Mouse (Mus musculus) forebrain, postnatal 0 days (tissue): ENCODE measurements around the gene Nnmt. TPM values are rescaled to one million over a fixed set of nuclear protein-coding genes. Genes with fewer than 3 reads are reported as not detected.

Experiments used
- ATAC-seq: fragments of 200-750 bp; cut with Nextera tagmentation; 2 replicates; pipeline ENCODE4 v1.8.0; 2017; ENCODE audit warnings: mild to moderate bottlenecking, moderate library complexity
- DNase-seq: peaks from one replicate; pipeline ENCODE4 v3.0.0-alpha.2; 2015
- H3K27ac ChIP-seq: fragments of 300-500 bp; sonication (generic); 2 replicates; pipeline ENCODE4 v1.5.1; 2014; ENCODE audit warnings: low read depth, mild to moderate bottlenecking, antibody characterized with exemption, low read length, moderate library complexity, mixed read lengths
- H3K27me3 ChIP-seq: fragments of 300-500 bp; sonication (generic); 2 replicates; pipeline ENCODE4 v1.6.1; 2014; ENCODE audit warnings: mild to moderate bottlenecking, low read length, mixed read lengths; ENCODE audit not compliant: insufficient read depth
- H3K36me3 ChIP-seq: fragments of 300-500 bp; sonication (generic); 2 replicates; pipeline ENCODE4 v1.6.1; 2014; ENCODE audit warnings: mild to moderate bottlenecking, moderate library complexity; ENCODE audit not compliant: insufficient read depth
- H3K4me1 ChIP-seq: fragments of 300-500 bp; sonication (generic); 2 replicates; pipeline ENCODE4 v1.6.1; 2014; ENCODE audit warnings: antibody characterized with exemption; ENCODE audit not compliant: insufficient read depth
- H3K4me2 ChIP-seq: fragments of 300-500 bp; sonication (generic); 2 replicates; pipeline ENCODE4 v1.6.1; 2014; ENCODE audit warnings: low read depth, mild to moderate bottlenecking, moderate library complexity
- H3K4me3 ChIP-seq: fragments of 300-500 bp; sonication (generic); 2 replicates; pipeline ENCODE4 v1.5.1; 2014; ENCODE audit warnings: low read depth, low read length, mixed read lengths
- H3K9ac ChIP-seq: fragments of 300-500 bp; sonication (generic); 2 replicates; pipeline ENCODE4 v1.6.1; 2014; ENCODE audit warnings: mild to moderate bottlenecking
- H3K9me3 ChIP-seq: fragments of 300-500 bp; sonication (generic); 2 replicates; pipeline ENCODE4 v1.6.1; 2016; ENCODE audit warnings: low read length
- CTCF ChIP-seq: sonication (generic); IDR thresholded peaks from 2 replicates; pipeline ENCODE4 v1.5.1; 2016; ENCODE audit warnings: antibody characterized with exemption, control low read depth, low read depth
- WGBS: fragments of 180-500 bp; shearing (Covaris S2); extraction: QIAGEN DNeasy Blood & Tissue Kit; methylation state at CpG from one replicate; pipeline ENCODE4 v1.1.7; 2014; 5-methylcytosine and 5-hydroxymethylcytosine counted together
- polyA plus RNA-seq: library from polyadenylated mRNA; unstranded; fragments of >200 nt; fragmentation: Nextera tagmentation; extraction: Ambion mirVana; gene quantifications from 2 replicates; pipeline ENCODE4 v1.2.1, GENCODE M21; 2015
- total RNA-seq: library from RNA; depleted of rRNA; stranded (reverse); fragments of >200 nt; gene quantifications from 2 replicates; pipeline ENCODE4 v1.2.3, GENCODE M21; 2014; rRNA removed

Gene Nnmt
- 3.1 and 4.6 TPM in 2 replicates for total RNA-seq
- 5.5 and 5.7 TPM in 2 replicates for polyA plus RNA-seq

- ATAC-seq: no peak
- no peak for DNase-seq
- no peaks in the 10 kb centered on the region for H3K27me3 ChIP-seq
- no peak within 1 kb of the TSS for H3K27ac ChIP-seq
- WGBS: 52% methylated on average over 8 of the region's 8 CpGs
- no peak within 1 kb of the TSS for H3K4me2 ChIP-seq
- no peak for TF ChIP-seq CTCF
- no peak within 1 kb of the TSS for H3K4me3 ChIP-seq
- H3K9me3 ChIP-seq: no peaks in the 10 kb centered on the region
- no peaks in the 10 kb centered on the region for H3K4me1 ChIP-seq
- H3K36me3 ChIP-seq: no peaks in the 10 kb centered on the region
- no peak within 1 kb of the TSS for H3K9ac ChIP-seq
These were observed at the start of gene Nnmt for GRCm38 (mm10) chr9:48604939-48605598. Gene Nnmt, minus strand, starts transcription at chr9:48605153.

GRCm38 (mm10) chr9:48654730-48655129 lies 49.8 kb upstream of the Nnmt start:
- peaks cover 5% of the 10 kb centered on the region; the same call in 1 of the 2 replicates for H3K9me3 ChIP-seq
- DNase-seq (no peak), ATAC-seq (no peak)
- H3K4me1 ChIP-seq: no peaks in the 10 kb centered on the region
- no peak overlapping the region for H3K9ac ChIP-seq
- H3K4me2 ChIP-seq: no peak overlapping the region
- H3K4me3 ChIP-seq: no peak overlapping the region
- no peaks in the 10 kb centered on the region; the same call in 1 of the 2 replicates for H3K27me3 ChIP-seq
- H3K27ac ChIP-seq: no peak overlapping the region
- 13% methylated on average over 8 of the region's 8 CpGs for WGBS
- no peak for TF ChIP-seq CTCF
- no peaks in the 10 kb centered on the region for H3K36me3 ChIP-seq

GRCm38 (mm10) chr9:48653399-48654070 lies 48.6 kb upstream of the Nnmt start:
- no peaks in the 10 kb centered on the region for H3K9me3 ChIP-seq
- H3K36me3 ChIP-seq: no peaks in the 10 kb centered on the region
- H3K27me3 ChIP-seq: no peaks in the 10 kb centered on the region; the same call in 1 of the 2 replicates
- DNase-seq: no peak
- WGBS: 61% methylated on average over 7 of the region's 7 CpGs
- no peak overlapping the region for H3K4me2 ChIP-seq
- no peak for TF ChIP-seq CTCF
- no peak overlapping the region for H3K9ac ChIP-seq
- peaks cover 6% of the 10 kb centered on the region for H3K4me1 ChIP-seq
- no peak overlapping the region for H3K4me3 ChIP-seq
- ATAC-seq: no peak
- no peak overlapping the region for H3K27ac ChIP-seq

GRCm38 (mm10) chr9:48652026-48652425 lies 47.1 kb upstream of the Nnmt start:
- WGBS: 41% methylated on average over 4 of the region's 4 CpGs
- Histone ChIP-seq H3K4me2 (no peak overlapping the region), H3K9ac (no peak overlapping the region), H3K9me3 (no peaks in the 10 kb centered on the region), H3K4me3 (no peak overlapping the region), H3K27ac (no peak overlapping the region), H3K4me1 (peaks cover 10% of the 10 kb centered on the region), H3K27me3 (peaks cover 4% of the 10 kb centered on the region; the same call in 1 of the 2 replicates), H3K36me3 (no peaks in the 10 kb centered on the region)
- DNase-seq (no peak), ATAC-seq (no peak)
- no peak for TF ChIP-seq CTCF

- 77% methylated on average over 2 of the region's 2 CpGs for WGBS
- no peaks in the 10 kb centered on the region for H3K36me3 ChIP-seq
- H3K4me2 ChIP-seq: no peak overlapping the region
- no peak for DNase-seq
- H3K27ac ChIP-seq: no peak overlapping the region
- H3K9ac ChIP-seq: no peak overlapping the region
- no peaks in the 10 kb centered on the region for H3K9me3 ChIP-seq
- peaks cover 4% of the 10 kb centered on the region; the same call in 1 of the 2 replicates for H3K27me3 ChIP-seq
- peaks cover 10% of the 10 kb centered on the region for H3K4me1 ChIP-seq
- TF ChIP-seq CTCF: no peak
- ATAC-seq: no peak
- no peak overlapping the region for H3K4me3 ChIP-seq
These were observed 45.9 kb upstream of the Nnmt start for GRCm38 (mm10) chr9:48650846-48651245.

- no peak overlapping the region for H3K27ac ChIP-seq
These were observed 45.1 kb upstream of the Nnmt start for GRCm38 (mm10) chr9:48649851-48650685.

More at GRCm38 (mm10) chr9:48649851-48650685, 45.1 kb upstream of the Nnmt start:
- H3K9me3 ChIP-seq: no peaks in the 10 kb centered on the region
- ATAC-seq (no peak), DNase-seq (no peak)
- H3K9ac ChIP-seq: no peak overlapping the region
- WGBS: 37% methylated on average over 17 of the region's 17 CpGs
- H3K4me1 ChIP-seq: peaks cover 10% of the 10 kb centered on the region
- no peak overlapping the region for H3K4me3 ChIP-seq
- no peak overlapping the region for H3K4me2 ChIP-seq
- TF ChIP-seq CTCF: 0 out of 2 replicates have a peak, but pooled peaks have one; percentile 16
- H3K27me3 ChIP-seq: peaks cover 4% of the 10 kb centered on the region; the same call in 1 of the 2 replicates
- no peaks in the 10 kb centered on the region for H3K36me3 ChIP-seq
